Mouse (Mus musculus) right cerebral cortex, postnatal 10 days (tissue): ENCODE measurements around the gene Gpc6.

ENCODE experiments used
- DNase-seq, 2 experiments: peaks; one replicate each; pipeline ENCODE4 v3.0.0; 2021; ENCODE audit warnings: low spot score in 2 of 2

The Gpc6 gene

GRCm38 (mm10) chr14:117452150-117452549, 527.0 kb downstream of the Gpc6 start:
- DNase-seq: no peak

GRCm38 (mm10) chr14:117473378-117473777, 548.3 kb downstream of the Gpc6 start:
- DNase-seq: no peak

DNA sequence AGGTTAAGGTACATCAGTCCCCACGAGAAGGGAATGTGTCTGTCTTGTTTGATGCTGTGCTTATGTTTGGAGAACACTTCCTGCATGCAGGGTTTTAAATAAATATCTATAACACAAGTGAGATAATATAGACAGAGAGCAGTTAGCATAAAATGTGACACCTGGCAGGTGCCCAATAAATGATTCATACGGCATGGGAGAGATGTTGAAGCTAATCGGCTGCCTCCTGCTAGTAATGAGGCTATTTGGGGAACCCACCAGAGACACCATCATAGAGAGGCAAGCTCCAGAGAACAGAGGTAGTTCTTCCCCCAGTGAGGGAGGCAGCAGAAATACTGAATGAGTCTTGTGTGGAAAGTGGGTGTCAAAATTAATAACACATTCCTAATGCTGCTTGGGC, 553.8 kb downstream of the Gpc6 start:
- DNase-seq: peak in 1 of 2 experiments; percentile 26

DNA sequence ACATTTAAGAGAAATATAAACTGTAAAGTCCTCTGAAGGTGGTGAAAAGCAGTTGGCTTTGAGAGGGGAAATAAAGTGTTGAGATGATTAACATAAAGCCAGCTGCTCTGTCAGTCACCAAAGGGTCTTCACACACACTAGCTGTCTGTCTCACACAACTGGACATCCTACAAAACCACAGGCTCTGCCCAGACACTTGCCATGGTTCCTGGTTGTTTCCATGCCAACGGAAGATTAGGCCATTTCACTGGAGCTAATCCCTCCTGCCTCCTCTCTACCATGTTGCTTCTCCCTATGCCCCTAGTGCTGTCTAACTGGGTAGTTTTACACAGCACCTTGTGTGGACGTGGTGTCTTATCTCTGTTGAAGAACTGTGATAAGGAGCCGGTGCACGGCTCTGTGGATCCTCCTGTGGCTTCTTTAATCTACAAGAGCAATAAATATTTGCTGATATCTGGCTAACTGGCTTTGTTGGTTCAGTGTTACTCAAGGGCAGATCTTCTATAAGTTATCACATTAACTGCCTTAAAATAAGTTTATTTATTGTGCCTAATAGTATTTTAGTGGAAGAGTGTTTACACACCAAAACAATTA, 562.1 kb downstream of the Gpc6 start:
- DNase-seq: no peak

DNA sequence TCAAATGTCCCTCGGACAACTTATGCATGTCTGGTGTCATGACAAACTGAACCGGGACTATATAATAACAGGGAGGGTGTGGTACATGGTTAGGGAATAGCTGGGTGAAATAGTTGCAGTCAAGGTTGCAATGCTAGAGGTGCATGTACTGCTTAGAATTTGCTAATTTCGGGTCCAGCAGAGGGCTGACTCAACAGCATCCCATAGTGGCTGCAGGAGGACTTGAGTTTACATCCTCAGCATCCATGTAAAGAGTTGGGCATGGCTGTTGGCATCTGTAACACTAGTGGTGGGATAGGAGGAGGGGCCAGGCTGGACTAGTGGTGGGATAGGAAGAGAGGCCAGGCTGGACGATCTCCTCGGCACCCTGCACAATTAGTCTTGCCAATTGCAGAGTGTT, 565.4 kb downstream of the Gpc6 start:
- no peak for DNase-seq

GRCm38 (mm10) chr14:117495118-117495517, 570.0 kb downstream of the Gpc6 start:
- no peak for DNase-seq

DNA sequence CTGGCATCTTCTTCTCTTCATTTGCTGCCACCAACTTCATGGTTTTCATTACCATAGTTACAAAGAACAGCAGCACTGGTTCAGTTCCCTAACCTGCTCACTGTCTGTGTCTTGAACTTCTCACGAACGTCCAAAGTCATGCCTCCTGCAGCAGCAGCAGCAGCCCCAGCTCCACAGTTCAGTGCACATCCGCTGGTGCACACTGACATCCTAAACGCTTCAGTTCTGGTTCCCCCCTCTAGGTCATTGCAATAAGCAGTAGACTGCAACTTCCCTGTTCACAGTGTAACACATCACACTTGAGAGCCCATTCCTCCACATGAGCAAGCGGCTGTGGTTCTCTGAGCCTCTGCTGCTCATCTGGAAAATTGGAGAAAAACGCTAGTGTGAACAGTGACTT, 573.7 kb downstream of the Gpc6 start:
- no peak for DNase-seq

- DNase-seq: no peak
These were observed 574.2 kb downstream of the Gpc6 start for GRCm38 (mm10) chr14:117499354-117499753.

DNA sequence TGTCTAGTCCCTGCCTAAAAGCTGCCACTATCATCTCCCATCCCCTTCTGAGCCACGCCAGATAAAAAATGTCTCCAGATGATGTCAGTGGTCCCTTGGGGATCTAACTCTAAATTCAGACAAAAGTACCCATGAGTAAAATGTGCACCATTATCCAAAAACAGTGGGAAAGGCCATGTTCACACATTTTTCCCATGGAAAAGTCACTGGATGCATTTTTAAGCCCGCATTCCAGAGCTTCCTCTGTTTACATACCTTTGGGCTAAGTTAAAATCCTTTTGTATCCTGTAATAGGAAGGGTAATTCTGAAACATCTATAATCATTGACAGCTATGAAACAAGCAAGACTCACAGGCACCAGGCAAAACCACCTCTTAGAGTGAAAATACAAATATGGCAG, 589.7 kb downstream of the Gpc6 start:
- no peak for DNase-seq

DNA sequence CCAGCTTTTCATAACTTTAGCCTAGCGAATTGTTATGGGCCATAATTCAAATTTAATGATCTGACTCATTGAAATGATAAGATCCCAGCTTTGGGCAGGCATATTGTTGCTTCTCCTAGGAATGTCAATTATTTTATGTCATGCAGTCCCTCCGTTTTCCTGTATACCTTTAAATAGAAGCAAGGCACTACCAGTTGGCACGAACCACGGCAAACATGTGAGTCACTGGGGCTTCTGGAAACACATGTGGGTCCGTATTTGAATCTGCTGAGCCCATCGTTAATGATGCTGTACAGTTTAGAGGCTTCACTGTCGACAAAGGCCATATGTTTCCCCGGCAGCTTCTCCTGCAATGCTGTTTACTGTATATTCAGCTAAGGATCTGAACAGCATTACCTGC, 594.5 kb downstream of the Gpc6 start:
- DNase-seq: peak; percentile 23 to 42

DNA sequence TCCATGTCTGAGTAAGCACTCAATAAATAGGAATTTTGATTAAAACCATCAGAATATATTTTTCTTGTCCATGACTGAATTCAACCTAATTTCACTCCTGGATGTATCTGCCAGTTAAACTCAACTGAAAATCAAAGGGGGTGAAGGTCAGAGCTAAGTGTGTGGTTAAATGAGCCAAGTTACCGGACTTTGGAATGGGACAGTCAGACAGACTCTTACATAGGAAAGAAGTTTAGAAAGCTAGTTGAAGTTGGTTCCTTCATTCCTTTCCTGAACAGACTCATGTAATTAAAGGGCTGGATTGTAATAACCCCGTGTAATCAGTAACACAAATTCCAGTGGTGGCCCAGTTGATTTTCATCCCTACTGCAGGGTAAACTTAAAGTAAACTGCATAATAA, 595.6 kb downstream of the Gpc6 start:
- DNase-seq: no peak

DNA sequence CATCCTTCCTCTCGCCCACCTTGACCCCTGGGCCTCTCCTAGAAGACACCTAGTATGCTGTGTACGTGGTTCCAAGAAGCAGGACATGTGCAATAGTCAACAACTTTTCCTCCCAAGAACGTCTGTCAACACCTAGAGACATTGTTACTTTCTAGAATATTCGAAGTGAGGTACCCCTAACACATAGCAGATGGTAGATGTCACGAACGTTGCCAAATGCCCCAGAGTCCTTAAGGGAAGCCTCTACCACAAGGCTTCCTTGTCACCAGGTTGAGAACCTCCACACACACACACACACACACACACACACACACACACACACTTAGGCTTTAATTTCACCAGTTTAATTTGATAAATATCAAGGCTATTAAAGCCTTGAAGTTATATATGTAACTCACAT, 600.0 kb downstream of the Gpc6 start:
- DNase-seq: no peak

DNA sequence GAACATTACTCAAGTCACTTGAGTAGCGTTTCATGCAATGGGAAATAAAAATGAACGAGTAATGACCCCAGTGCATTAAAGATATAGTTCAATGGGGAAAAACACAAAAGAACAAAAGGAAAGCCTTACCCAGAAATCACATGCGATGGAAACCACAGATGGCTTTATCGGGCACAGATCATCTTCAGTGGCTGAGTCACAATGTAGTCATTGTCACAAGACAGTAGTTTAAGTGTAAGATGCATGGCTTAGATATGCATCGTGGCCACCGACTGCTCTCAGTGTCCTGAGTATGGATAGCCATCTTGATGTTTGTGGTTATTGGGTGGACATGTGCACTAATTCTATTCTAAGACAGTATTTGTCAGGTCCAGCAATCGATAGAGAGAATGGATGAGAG, 601.9 kb downstream of the Gpc6 start:
- no peak for DNase-seq

DNA sequence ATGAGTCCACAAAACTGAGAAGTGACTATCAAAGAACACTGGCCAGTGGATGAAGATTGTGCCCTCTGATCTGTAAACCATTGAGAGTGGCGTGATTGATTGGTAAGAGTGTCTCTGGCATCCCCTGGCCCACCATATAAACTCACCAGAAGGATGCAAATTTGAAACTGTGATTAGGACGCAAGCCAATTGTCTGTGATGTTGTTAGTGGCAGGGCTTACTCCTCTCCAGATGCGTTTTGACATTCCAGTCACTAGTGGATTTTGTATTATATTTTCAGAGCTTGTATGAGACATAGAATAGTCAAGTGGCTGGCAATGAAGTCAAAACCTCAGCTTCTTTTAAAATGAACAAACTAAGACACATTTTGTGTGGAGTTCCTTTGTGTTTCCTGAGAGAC, 604.3 kb downstream of the Gpc6 start:
- no peak for DNase-seq

- DNase-seq: no peak
These were observed 627.7 kb downstream of the Gpc6 start for GRCm38 (mm10) chr14:117552776-117553175.

GRCm38 (mm10) chr14:117556715-117557320, 631.7 kb downstream of the Gpc6 start:
- no peak for DNase-seq

DNA sequence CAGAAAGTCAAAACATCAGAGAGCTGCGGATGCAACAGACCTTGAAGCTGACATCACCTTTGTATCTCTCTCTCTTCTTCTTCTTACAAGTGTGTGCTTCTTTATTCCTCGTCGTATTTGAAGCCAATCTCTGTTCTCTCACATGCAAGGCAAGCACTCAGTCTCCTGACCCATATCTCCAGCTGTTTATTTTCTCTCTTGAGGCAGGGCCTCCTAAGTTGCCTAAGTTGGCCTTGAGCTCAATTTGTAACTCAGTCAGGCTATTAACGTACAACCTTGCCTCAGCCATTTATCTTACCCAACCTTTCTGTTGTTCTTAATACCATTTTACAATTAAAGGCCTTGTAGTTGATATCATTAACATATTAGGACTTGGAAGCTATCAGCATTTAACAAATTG, 637.0 kb downstream of the Gpc6 start:
- no peak for DNase-seq

- no peak for DNase-seq
These were observed 644.2 kb downstream of the Gpc6 start for GRCm38 (mm10) chr14:117569278-117569677.

- DNase-seq: peak; percentile 54 to 56
These were observed 647.1 kb downstream of the Gpc6 start for GRCm38 (mm10) chr14:117572213-117572612.

- no peak for DNase-seq
These were observed 649.1 kb downstream of the Gpc6 start for GRCm38 (mm10) chr14:117574216-117574615.

DNA sequence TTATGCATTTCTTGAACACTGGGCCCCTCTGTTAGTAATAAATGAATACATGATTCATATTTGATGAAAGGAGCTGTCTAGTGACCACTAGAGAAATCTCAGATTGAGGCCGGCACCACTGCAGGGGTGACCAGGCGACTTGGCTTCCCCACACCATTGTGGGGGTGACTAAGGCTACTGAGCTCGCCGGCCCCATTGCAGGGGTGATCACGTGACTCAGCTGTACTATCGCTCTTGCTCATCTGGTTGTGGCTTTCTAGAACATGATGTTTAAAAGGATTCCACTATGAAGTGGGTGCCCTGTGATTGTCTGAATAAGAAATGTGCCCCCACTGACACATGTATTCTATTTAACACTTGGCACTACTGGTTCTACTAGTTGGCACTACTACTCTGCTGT, 656.6 kb downstream of the Gpc6 start:
- DNase-seq: no peak

GRCm38 (mm10) chr14:117599758-117600157, 674.6 kb downstream of the Gpc6 start:
- peak in 1 of 2 experiments; percentile 25 for DNase-seq

DNA sequence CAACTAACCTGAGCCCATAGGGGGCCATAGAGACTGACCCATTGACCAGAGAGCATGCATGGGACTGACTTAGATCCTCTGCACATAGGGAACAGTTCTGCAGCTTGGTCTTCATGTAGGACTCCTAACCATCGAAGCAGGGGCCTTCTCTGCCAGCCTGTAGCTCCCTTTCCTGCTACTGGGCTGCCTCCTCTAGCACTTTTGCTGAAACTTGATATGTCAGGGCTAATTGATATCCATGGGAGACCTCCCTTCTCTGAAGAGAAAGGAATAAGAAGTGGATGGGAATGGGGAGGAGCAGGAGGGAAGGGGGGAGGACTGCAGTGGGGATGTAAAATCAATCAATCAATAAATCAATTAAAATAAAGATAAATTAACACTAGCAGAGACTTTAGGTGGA, 678.7 kb downstream of the Gpc6 start:
- no peak for DNase-seq

- no peak for DNase-seq
These were observed 680.6 kb downstream of the Gpc6 start for GRCm38 (mm10) chr14:117605750-117606149.
